Mouse (Mus musculus): ENCODE measurements around the gene Vdac2.
A peak's percentile ranks its signal among the peaks of the same experiment; 100 is the strongest.

The Vdac2 gene

GRCm38 (mm10) chr14:21824938-21825337 lies at the start of gene Vdac2:
TSS of gene Vdac2 (plus strand) at chr14:21825238.
- DNase-seq = no peak

GRCm38 (mm10) chr14:21776201-21776600 lies 48.8 kb upstream of the Vdac2 start:
- no peak for DNase-seq

- DNase-seq = no peak
Measured at GRCm38 (mm10) chr14:21786500-21786899, 38.5 kb upstream of the Vdac2 start.

- no peak for DNase-seq
Measured at GRCm38 (mm10) chr14:21787374-21787773, 37.7 kb upstream of the Vdac2 start.

- DNase-seq = no peak
Measured at GRCm38 (mm10) chr14:21788121-21788520, 36.9 kb upstream of the Vdac2 start.

GRCm38 (mm10) chr14:21790585-21791251 lies 34.3 kb upstream of the Vdac2 start:
- no peak for DNase-seq

- no peak for DNase-seq
Measured at GRCm38 (mm10) chr14:21791722-21792121, 33.3 kb upstream of the Vdac2 start.

GRCm38 (mm10) chr14:21792250-21792649 lies 32.8 kb upstream of the Vdac2 start:
- DNase-seq = no peak

- no peak for DNase-seq
Measured at GRCm38 (mm10) chr14:21800641-21801040, 24.4 kb upstream of the Vdac2 start.

GRCm38 (mm10) chr14:21801624-21802023 lies 23.4 kb upstream of the Vdac2 start:
- DNase-seq = no peak

GRCm38 (mm10) chr14:21802543-21803206 lies 22.4 kb upstream of the Vdac2 start:
- no peak for DNase-seq

GRCm38 (mm10) chr14:21806203-21806602 lies 18.8 kb upstream of the Vdac2 start:
- DNase-seq = no peak

- peak; percentile 49 for DNase-seq
Measured at GRCm38 (mm10) chr14:21806631-21807160, 18.3 kb upstream of the Vdac2 start.

- no peak for DNase-seq
Measured at GRCm38 (mm10) chr14:21808208-21808922, 16.7 kb upstream of the Vdac2 start.

GRCm38 (mm10) chr14:21809418-21809817 lies 15.6 kb upstream of the Vdac2 start:
- no peak for DNase-seq

- DNase-seq = no peak
Measured at GRCm38 (mm10) chr14:21811301-21811700, 13.7 kb upstream of the Vdac2 start.

- no peak for DNase-seq
Measured at GRCm38 (mm10) chr14:21811744-21812393, 13.2 kb upstream of the Vdac2 start.

GRCm38 (mm10) chr14:21812590-21813162 lies 12.4 kb upstream of the Vdac2 start:
- peak; percentile 87 for DNase-seq

GRCm38 (mm10) chr14:21813216-21813615 lies 11.8 kb upstream of the Vdac2 start:
- DNase-seq = peak; percentile 19

- peak; percentile 24 for DNase-seq
Measured at GRCm38 (mm10) chr14:21813847-21814246, 11.2 kb upstream of the Vdac2 start.

GRCm38 (mm10) chr14:21814606-21815005 lies 10.4 kb upstream of the Vdac2 start:
- no peak for DNase-seq

GRCm38 (mm10) chr14:21816255-21816654 lies 8.8 kb upstream of the Vdac2 start:
- no peak for DNase-seq

- DNase-seq = no peak
Measured at GRCm38 (mm10) chr14:21817453-21817852, 7.6 kb upstream of the Vdac2 start.

Measured in liver (tissue).